Mouse (Mus musculus) adrenal gland, postnatal 25 days (tissue): ENCODE results near the gene Phldb2. TPM values are rescaled to one million over a fixed set of nuclear protein-coding genes. Genes with fewer than 3 reads are reported as not detected.

Experiments used
- DNase-seq: peaks from one replicate; pipeline ENCODE4 v3.0.0; 2021; ENCODE audit warnings: mixed read lengths
- total RNA-seq: library from RNA; stranded (reverse); gene quantifications from 2 replicates; pipeline ENCODE4 v1.2.3, GENCODE M21; 2021

Gene Phldb2
- total RNA-seq, 1 experiment from 2014 or later = 68.2 TPM

GRCm38 (mm10) chr16:45841016-45841415, 112.4 kb downstream of the Phldb2 start:
- no peak for DNase-seq

- DNase-seq = peak; percentile 44
Measured at GRCm38 (mm10) chr16:45837541-45838342, 115.7 kb downstream of the Phldb2 start.

GRCm38 (mm10) chr16:45832747-45833108, 120.7 kb downstream of the Phldb2 start:
- DNase-seq = no peak

GRCm38 (mm10) chr16:45832061-45832746, 121.2 kb downstream of the Phldb2 start:
- DNase-seq = no peak

- DNase-seq = no peak
Measured at GRCm38 (mm10) chr16:45831094-45831872, 122.1 kb downstream of the Phldb2 start.

- no peak for DNase-seq
Measured at GRCm38 (mm10) chr16:45830096-45830866, 123.1 kb downstream of the Phldb2 start.

- no peak for DNase-seq
Measured at GRCm38 (mm10) chr16:45825309-45825708, 128.1 kb downstream of the Phldb2 start.

- DNase-seq = no peak
Measured at GRCm38 (mm10) chr16:45824025-45824424, 129.4 kb downstream of the Phldb2 start.

GRCm38 (mm10) chr16:45819911-45820310, 133.5 kb downstream of the Phldb2 start:
- no peak for DNase-seq

GRCm38 (mm10) chr16:45817795-45818194, 135.6 kb downstream of the Phldb2 start:
- DNase-seq = no peak

GRCm38 (mm10) chr16:45816670-45817069, 136.7 kb downstream of the Phldb2 start:
- no peak for DNase-seq

GRCm38 (mm10) chr16:45814611-45815010, 138.8 kb downstream of the Phldb2 start:
- DNase-seq = no peak

GRCm38 (mm10) chr16:45811788-45812187, 141.6 kb downstream of the Phldb2 start:
- no peak for DNase-seq

GRCm38 (mm10) chr16:45810829-45811326, 142.5 kb downstream of the Phldb2 start:
- no peak for DNase-seq

GRCm38 (mm10) chr16:45810155-45810554, 143.2 kb downstream of the Phldb2 start:
- peak; percentile 31 for DNase-seq

GRCm38 (mm10) chr16:45804708-45805107, 148.7 kb downstream of the Phldb2 start:
- DNase-seq = no peak

- DNase-seq = no peak
Measured at GRCm38 (mm10) chr16:45800406-45800805, 153.0 kb downstream of the Phldb2 start.

- no peak for DNase-seq
Measured at GRCm38 (mm10) chr16:45799150-45799549, 154.2 kb downstream of the Phldb2 start.

GRCm38 (mm10) chr16:45798591-45798990, 154.8 kb downstream of the Phldb2 start:
- DNase-seq = no peak

GRCm38 (mm10) chr16:45796815-45797214, 156.6 kb downstream of the Phldb2 start:
- DNase-seq = no peak

GRCm38 (mm10) chr16:45795188-45795693, 158.2 kb downstream of the Phldb2 start:
- no peak for DNase-seq

- peak; percentile 30 for DNase-seq
Measured at GRCm38 (mm10) chr16:45792781-45793180, 160.6 kb downstream of the Phldb2 start.
